Mouse (Mus musculus) megakaryocyte-erythroid progenitor cell, adult 5-6 weeks (primary cell): ENCODE measurements around the gene Erlec1. TPM values are rescaled to one million over a fixed set of nuclear protein-coding genes. Genes with fewer than 3 reads are reported as not detected.

Experiments
- ATAC-seq: replicated peaks from 2 replicates; pipeline ENCODE4 v1.8.0; 2016; ENCODE audit warnings: mild to moderate bottlenecking, inconsistent platforms; ENCODE audit not compliant: severe bottlenecking, poor library complexity, low FRiP score, low TSS enrichment
- total RNA-seq, 2 experiments: library from RNA; stranded (forward) in 1 of 2; stranded (reverse) in 1 of 2; fragments of 200-1000, 215-1000 nt in 1 of 2; fragments of >200 nt in 1 of 2; fragmentation: Nextera tagmentation in 1 of 2; gene quantifications; 2 replicates each; pipeline ENCODE4 v1.2.3; 2014 to 2017

Erlec1 gene
- total RNA-seq (2014; fragmentation: Nextera tagmentation), result 13.6 and 27.0 TPM in 2 replicates
- 15.9 and 22.5 TPM in 2 replicates for total RNA-seq (2017)

DNA sequence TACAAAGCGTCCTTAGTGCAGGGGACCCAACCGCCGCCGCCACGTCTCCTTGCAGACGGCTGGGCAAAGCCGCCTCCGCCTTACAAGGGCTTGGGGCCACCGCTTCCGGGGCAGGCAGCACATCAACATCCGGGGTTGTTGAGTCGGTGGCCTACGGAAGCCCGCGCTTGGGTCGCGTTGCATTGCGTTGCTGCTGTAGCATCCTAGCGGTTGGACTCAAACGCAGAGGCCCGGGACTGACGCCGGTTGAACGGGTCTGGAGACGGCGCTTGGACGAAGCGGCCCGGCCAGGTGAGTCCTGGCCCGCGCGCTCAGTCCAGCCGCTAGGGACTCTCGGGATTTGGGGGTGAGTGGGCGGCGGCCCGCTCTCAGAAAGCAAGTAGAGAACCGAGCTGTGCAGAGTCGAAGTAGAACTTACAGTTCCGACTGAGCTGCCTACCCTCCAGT lies at the start of gene Erlec1:
Gene Erlec1, minus strand, starts transcription at position 57 of the 447 bp plus-strand sequence.
- ATAC-seq, result peak; percentile 98

DNA sequence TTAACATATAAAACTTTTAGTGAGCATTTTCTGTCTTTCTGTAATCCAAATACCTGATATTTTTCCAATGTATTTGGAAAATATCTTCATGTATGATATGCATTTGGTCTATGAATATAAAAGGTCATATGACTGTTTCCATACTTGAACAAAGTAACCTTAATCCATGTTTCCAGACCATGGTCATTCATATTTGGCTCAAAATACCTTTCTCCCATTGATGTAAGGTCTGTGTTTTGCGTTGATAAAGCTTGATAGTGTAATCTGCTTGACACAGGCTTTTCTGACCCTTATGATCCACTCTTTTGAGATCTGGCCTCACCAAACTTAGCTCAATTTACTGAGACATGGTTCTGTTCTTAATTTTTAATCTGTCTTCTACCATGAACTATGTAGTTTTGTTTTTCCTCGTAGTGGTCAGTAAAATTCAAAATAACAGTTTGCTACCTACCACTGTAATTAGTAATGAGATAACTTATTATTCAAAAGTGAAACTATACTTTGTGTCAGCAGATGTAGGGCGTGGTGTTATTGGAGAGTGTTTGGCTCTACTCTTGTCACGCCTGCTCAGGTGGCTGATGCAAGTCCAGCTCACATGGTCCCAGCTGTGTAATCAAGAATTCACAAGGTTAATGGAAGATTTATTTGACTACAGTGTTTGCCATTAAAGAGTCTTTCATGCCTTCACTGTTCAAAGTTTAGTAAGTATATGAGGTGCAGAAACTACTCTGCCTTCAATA lies 47.2 kb upstream of the Erlec1 start:
- peak; percentile 78 for ATAC-seq

- peak; percentile 70 for ATAC-seq
These were observed 45.9 kb upstream of the Erlec1 start for GRCm38 (mm10) chr11:31000028-31000427.

GRCm38 (mm10) chr11:30998704-30999103 lies 44.6 kb upstream of the Erlec1 start:
- no peak for ATAC-seq

GRCm38 (mm10) chr11:30998199-30998598 lies 44.1 kb upstream of the Erlec1 start:
- ATAC-seq, result no peak

DNA sequence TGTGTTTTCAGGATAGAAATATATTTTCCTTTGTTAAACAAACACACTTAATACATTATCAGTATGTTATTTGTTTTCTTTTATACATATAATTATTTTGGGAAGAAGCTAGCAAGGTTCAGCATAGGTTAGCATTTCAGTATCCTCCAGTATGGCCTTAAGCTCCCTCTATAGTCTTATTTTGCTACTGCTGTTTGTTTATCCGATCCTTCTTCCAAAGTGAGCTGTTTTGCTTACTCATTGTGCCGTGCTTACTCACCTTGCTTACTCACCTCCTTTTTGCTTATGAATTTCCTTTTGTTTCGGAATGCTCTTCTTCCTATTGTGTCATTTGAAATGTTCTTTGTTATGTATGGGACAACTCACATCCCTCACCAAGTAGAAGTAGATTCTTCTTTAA lies 42.5 kb upstream of the Erlec1 start:
- ATAC-seq, result no peak

GRCm38 (mm10) chr11:30986625-30987017 lies 32.5 kb upstream of the Erlec1 start:
- ATAC-seq, result peak; percentile 79

GRCm38 (mm10) chr11:30985877-30986624 lies 31.9 kb upstream of the Erlec1 start, which contains the start of gene Chac2:
Chac2 (minus strand) TSS chr11:30986350.
- peak; percentile 97 for ATAC-seq

- ATAC-seq, result no peak
These were observed 31.1 kb upstream of the Erlec1 start for GRCm38 (mm10) chr11:30985237-30985636.

DNA sequence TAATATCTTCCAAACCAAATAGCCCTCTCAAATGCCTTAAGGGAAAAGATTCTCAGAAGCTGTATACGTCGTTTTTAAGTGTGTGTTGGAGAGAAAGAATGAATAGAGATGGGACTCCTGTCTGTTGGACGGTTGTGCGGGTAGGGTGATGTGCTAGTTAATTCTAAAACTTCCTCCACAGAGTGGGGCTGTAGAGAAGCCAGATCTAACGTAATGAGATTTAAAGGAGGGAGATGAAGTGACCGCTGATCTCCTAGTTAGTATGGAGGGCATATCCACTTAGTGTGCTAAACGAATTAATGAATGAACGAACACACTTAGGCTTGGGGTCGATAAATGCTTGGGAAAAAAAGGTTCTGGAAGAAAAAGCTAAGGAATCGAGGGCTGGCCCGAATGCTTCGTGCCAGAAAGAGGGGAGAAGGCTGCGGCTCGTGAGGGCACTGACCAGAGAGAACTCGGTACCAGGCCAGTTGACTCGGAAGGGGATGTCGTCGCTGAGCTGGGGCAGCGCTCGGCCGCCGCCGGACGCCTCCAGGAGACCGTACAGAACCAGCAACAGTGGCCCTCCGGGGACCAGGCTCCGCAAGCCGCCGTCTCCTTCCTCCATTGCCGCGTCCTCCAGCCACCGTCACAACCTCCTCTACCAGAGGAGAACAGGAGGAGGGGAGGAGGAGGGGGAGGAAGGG lies 523 bp downstream of the Erlec1 start:
- peak; percentile 61 for ATAC-seq

GRCm38 (mm10) chr11:30952829-30953228 lies 1.3 kb downstream of the Erlec1 start:
- no peak for ATAC-seq

- ATAC-seq, result no peak
These were observed 10.6 kb downstream of the Erlec1 start for GRCm38 (mm10) chr11:30943522-30943921.

GRCm38 (mm10) chr11:30928498-30928897 lies 25.6 kb downstream of the Erlec1 start:
- peak; percentile 63 for ATAC-seq

- peak; percentile 90 for ATAC-seq
These were observed 26.1 kb downstream of the Erlec1 start for GRCm38 (mm10) chr11:30928079-30928478.

DNA sequence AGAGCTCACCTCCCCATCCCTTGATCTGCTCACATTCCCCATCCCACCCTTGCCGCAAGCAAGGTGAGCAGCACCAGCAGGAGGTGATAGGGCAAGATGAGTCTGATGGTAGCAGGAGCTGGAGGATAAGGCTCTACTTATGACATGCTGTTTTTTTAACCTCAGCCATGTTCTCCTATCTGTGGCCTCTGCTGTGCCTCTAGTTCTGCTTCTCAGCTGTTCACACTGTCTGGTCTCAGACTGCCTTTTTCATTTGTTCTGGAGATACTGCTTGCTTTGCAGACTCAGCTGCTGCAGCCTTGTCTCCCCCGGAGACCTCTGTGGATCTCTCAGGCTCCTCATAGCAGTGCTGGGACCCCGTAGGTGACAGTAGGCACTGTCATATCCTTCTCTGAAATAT lies 30.9 kb downstream of the Erlec1 start:
- ATAC-seq, result no peak

DNA sequence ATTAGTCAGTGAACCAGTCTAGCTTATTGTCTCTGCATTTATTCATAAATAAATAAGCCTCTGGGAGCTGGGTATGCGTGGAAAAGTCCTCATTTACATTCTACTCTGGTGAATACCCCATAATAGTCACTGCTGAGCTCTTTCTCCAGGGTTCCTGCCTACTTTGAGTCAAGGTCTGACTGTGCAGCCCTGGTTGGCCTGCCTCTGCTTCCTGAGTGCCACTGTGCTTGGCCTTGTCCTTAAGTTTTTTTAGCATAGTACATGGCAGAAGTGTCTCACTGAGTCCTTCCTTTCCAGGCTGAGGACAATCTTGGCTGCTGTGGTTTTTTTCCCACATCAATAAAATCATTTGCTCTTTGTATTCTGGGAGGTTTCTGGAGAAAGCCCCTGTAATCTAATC lies 33.5 kb downstream of the Erlec1 start:
- no peak for ATAC-seq

DNA sequence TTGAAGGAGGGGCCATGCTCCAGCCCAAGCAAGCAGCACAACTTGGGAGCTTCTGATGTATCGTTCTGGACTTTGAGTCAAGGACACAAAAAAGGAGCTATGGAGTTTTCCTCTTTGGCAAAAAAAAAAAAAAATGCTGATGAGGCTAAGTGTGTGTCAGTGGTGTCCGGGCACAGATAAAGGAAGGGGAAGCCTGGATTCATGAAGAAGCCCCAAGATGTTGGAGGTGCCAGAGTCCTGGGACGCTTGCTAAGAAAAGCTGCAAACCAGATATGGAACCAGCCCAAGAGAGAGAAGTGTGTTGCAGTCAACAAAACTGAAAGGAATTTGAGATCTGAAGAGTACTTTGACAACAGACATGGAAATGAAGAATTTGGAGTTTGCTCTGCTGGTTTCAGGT lies 41.8 kb downstream of the Erlec1 start:
- no peak for ATAC-seq

DNA sequence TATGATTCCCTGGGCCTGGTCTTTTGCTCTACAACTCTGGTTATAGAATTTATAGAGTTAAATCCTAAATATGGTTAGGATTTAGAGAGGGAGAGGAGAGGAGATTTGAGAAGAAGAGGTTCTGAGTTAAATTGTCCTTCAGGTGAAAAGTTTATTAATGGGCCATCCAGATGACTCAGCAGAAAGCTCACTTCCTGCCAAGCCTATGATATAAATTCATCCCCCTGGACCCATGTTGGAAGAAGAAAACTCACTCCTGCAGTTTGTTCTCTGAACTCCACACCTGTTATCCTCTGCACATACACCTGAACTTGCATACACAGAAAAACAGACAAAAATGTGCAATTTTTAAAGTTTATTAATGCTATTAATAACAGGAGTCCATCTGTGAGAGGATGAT lies 54.8 kb downstream of the Erlec1 start:
- ATAC-seq, result no peak

- ATAC-seq, result no peak
These were observed 57.9 kb downstream of the Erlec1 start for GRCm38 (mm10) chr11:30896201-30896600.

GRCm38 (mm10) chr11:30888153-30888552 lies 66.0 kb downstream of the Erlec1 start:
- no peak for ATAC-seq
